ENCODE assay signal across 14 mouse cellular contexts in genomic region chr8:26831148-26831547, GRCm38 (mm10).
A peak's percentile ranks its signal among the peaks of the same experiment; 100 is the strongest.
DNase-seq lines count a peak whose midpoint lies in the region; ATAC-seq and TF ChIP-seq lines count a peak whose summit lies in the region.
"Had no signal": no experiment of that assay in that cellular context is flagged by ENCODE, and none has a peak within 500 bp of the region (broad histone marks: within the 10 kb centered on the region; RNA-seq: fewer than 3 reads in every experiment).

No protein-coding gene starts in this region.

- H3K9me3 ChIP-seq in forebrain, postnatal 0 days (ENCODE audit: low read length) = no peaks in the 10 kb centered on the region
- no peaks in the 10 kb centered on the region for H3K9me3 ChIP-seq in forebrain, embryonic 12.5 days
- H3K9me3 ChIP-seq in lung, embryonic 14.5 days (ENCODE audit: low read depth, low read length) = no peaks in the 10 kb centered on the region
- H3K9me3 ChIP-seq: midbrain, embryonic 10.5 days had no signal

- ATAC-seq in forebrain, postnatal 0 days = no peak
- no peak for ATAC-seq in forebrain, embryonic 12.5 days (ENCODE audit: low FRiP score)
- no peak for ATAC-seq in lung, embryonic 14.5 days (ENCODE audit: insufficient read depth)
- no peak for ATAC-seq in inflammation-experienced regulatory T-cells, adult 6 months

- 26% methylated on average over 5 of the region's 5 CpGs for WGBS in forebrain, postnatal 0 days
- 35% methylated on average over 5 of the region's 5 CpGs for WGBS in forebrain, embryonic 12.5 days
- WGBS in lung, embryonic 14.5 days = 28% methylated on average over 5 of the region's 5 CpGs

- H3K36me3 ChIP-seq in forebrain, postnatal 0 days (ENCODE audit: insufficient read depth) = no peaks in the 10 kb centered on the region
- no peaks in the 10 kb centered on the region for H3K36me3 ChIP-seq in forebrain, embryonic 12.5 days (replicated peaks)
- no peaks in the 10 kb centered on the region for H3K36me3 ChIP-seq in lung, embryonic 14.5 days (ENCODE audit: insufficient read depth)
- no peaks in the 10 kb centered on the region for H3K36me3 ChIP-seq in myocyte (ENCODE audit: control insufficient read depth, insufficient read depth)
- H3K36me3 ChIP-seq: midbrain, embryonic 10.5 days had no signal

- no peak for DNase-seq in forebrain, postnatal 0 days
- DNase-seq in lung, embryonic 14.5 days = peak; percentile 67
- no peak for DNase-seq in lung, postnatal 4 days
- no peak for DNase-seq in spleen, postnatal 10 days (ENCODE audit: low spot score in 2 of 2)
- DNase-seq: cerebellum, adult 2 months; heart, adult 11 months; heart, postnatal 36 days; kidney, adult 18-20 months; thymus, postnatal 4 days had no signal

- H3ac ChIP-seq in myocyte (ENCODE audit: control insufficient read depth, insufficient read length) = no peak overlapping the region

- H3K27ac ChIP-seq in forebrain, postnatal 0 days (ENCODE audit: low read depth, low read length) = no peak overlapping the region
- H3K27ac ChIP-seq in forebrain, embryonic 12.5 days = no peak overlapping the region
- H3K27ac ChIP-seq in lung, embryonic 14.5 days (ENCODE audit: low read depth) = no peak overlapping the region
- 0 out of 2 replicates have a peak overlapping the region, but pooled peaks have one; percentile 12 for H3K27ac ChIP-seq in embryonic fibroblast, embryonic 13.5 days (ENCODE audit: insufficient read depth, low read length)
- H3K27ac ChIP-seq: midbrain, embryonic 10.5 days had no signal

- TF ChIP-seq CTCF in forebrain, postnatal 0 days (IDR thresholded peaks at IDR 0.05; ENCODE audit: low read depth) = peak; percentile 44
- TF ChIP-seq CTCF in lung, embryonic 14.5 days (IDR thresholded peaks at IDR 0.05; ENCODE audit: low read depth) = peak; percentile 51
- no peak for TF ChIP-seq CTCF in embryonic fibroblast, embryonic 13.5 days (IDR thresholded peaks at IDR 0.05; ENCODE audit: borderline replicate concordance, insufficient read depth, low read length)

- H3K4me1 ChIP-seq in forebrain, postnatal 0 days (ENCODE audit: insufficient read depth) = 0 out of 2 replicates have a peak, but pooled peaks cover 2% of the 10 kb centered on the region
- H3K4me1 ChIP-seq in forebrain, embryonic 12.5 days = peaks cover 13% of the 10 kb centered on the region
- peaks cover 32% of the 10 kb centered on the region for H3K4me1 ChIP-seq in lung, embryonic 14.5 days (ENCODE audit: insufficient read depth)
- peaks cover 21% of the 10 kb centered on the region for H3K4me1 ChIP-seq in embryonic fibroblast, embryonic 13.5 days (ENCODE audit: control insufficient read depth, insufficient read depth, low read length)

- no peak overlapping the region for H3K9ac ChIP-seq in forebrain, postnatal 0 days
- no peak overlapping the region for H3K9ac ChIP-seq in forebrain, embryonic 12.5 days
- no peak overlapping the region for H3K9ac ChIP-seq in lung, embryonic 14.5 days

- no peak overlapping the region for H3K4me3 ChIP-seq in forebrain, postnatal 0 days (ENCODE audit: low read depth, low read length)
- no peak overlapping the region for H3K4me3 ChIP-seq in forebrain, embryonic 12.5 days (replicated peaks)
- no peak overlapping the region for H3K4me3 ChIP-seq in lung, embryonic 14.5 days (ENCODE audit: low read depth, low read length)
- no peak overlapping the region for H3K4me3 ChIP-seq in embryonic fibroblast, embryonic 13.5 days (ENCODE audit: insufficient read depth, low read length)
- no peak overlapping the region for H3K4me3 ChIP-seq in myocyte
- H3K4me3 ChIP-seq: midbrain, embryonic 10.5 days had no signal

- TF ChIP-seq POLR2A in embryonic fibroblast, embryonic 13.5 days (IDR thresholded peaks at IDR 0.05; ENCODE audit: low read depth, low read length) = no peak
- no peak for TF ChIP-seq POLR2A in myocyte (IDR thresholded peaks at IDR 0.05; ENCODE audit: insufficient read length, low read depth)

- H3K27me3 ChIP-seq in forebrain, postnatal 0 days (ENCODE audit: insufficient read depth, low read length) = peaks cover 4% of the 10 kb centered on the region; the same call in 1 of the 2 replicates
- H3K27me3 ChIP-seq in forebrain, embryonic 12.5 days = peaks cover 17% of the 10 kb centered on the region; the same call in 1 of the 2 replicates
- peaks cover 4% of the 10 kb centered on the region; the same call in 1 of the 2 replicates for H3K27me3 ChIP-seq in lung, embryonic 14.5 days (ENCODE audit: insufficient read depth, low read length)
- H3K27me3 ChIP-seq in myocyte (ENCODE audit: control insufficient read depth, insufficient read depth, insufficient read length) = no peaks in the 10 kb centered on the region

- H3K4me2 ChIP-seq in forebrain, postnatal 0 days (ENCODE audit: low read depth) = no peak overlapping the region
- no peak overlapping the region for H3K4me2 ChIP-seq in forebrain, embryonic 12.5 days
- H3K4me2 ChIP-seq in lung, embryonic 14.5 days = no peak overlapping the region
- peak overlapping the region; percentile 14 for H3K4me2 ChIP-seq in myocyte (ENCODE audit: low read depth)

- H3K79me2 ChIP-seq in myocyte (ENCODE audit: control insufficient read depth, insufficient read depth) = no peaks in the 10 kb centered on the region

TF ChIP-seq in myocyte, 11 proteins besides CTCF, POLR2A, EP300 and RAD21:
- TF ChIP-seq POLR2AphosphoS2 (IDR thresholded peaks at IDR 0.05; ENCODE audit: insufficient read length, low read depth) = no peak
- TF ChIP-seq TCF3 (IDR thresholded peaks at IDR 0.05; ENCODE audit: insufficient read length, low read depth) = no peak
- no peak for TF ChIP-seq TCF12 (IDR thresholded peaks at IDR 0.05; ENCODE audit: insufficient read depth, poor library complexity, severe bottlenecking)
- TF ChIP-seq USF1 (IDR thresholded peaks at IDR 0.05; ENCODE audit: low read depth) = no peak
- TF ChIP-seq CEBPB (IDR thresholded peaks at IDR 0.05; ENCODE audit: insufficient read depth, poor library complexity, severe bottlenecking) = peak; percentile 74
- no peak for TF ChIP-seq E2F4 (IDR thresholded peaks at IDR 0.05; ENCODE audit: insufficient read depth)
- TF ChIP-seq MAX (IDR thresholded peaks at IDR 0.05; ENCODE audit: low read depth) = no peak
- no peak for TF ChIP-seq MYOD1 (IDR thresholded peaks at IDR 0.05; ENCODE audit: control insufficient read depth in 1 of 3, insufficient read length in 2 of 3, low read depth in 2 of 3)
- TF ChIP-seq REST (IDR thresholded peaks at IDR 0.05; ENCODE audit: insufficient read depth, insufficient read length) = no peak
